ENCODE assay signal across 8 mouse cellular contexts in the genomic region with DNA sequence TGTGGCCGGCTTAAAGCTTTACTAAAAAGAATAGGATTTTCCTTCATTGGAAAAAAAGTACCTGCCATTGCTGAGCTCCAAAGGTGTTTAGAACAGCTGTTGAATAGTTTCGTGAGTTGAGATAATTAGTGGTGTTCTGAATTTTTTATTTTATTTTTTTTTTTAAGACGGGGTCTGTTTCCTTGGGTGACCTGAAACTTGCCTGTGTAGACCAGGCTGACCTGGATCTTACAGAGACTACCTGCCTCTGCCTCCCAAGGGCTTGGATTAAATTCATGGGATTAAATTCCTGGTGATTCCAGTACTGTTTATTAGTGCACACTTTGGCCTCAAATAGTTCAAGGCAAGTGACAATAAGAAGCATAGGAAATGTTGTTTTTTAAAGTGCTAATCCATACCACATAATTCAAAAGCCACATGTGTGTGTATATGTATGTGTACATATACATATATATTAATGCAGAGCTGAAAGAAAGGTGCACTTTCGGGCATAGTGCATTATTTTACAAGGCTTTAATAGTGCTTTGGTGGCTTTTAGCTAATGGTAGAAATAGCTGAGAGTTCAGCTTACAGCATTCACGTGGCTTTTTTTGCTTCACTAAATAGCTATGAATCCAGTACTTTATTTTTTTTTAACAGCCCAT. TPM values are rescaled to one million over a fixed set of nuclear protein-coding genes. Genes with fewer than 3 reads are reported as not detected.
DNase-seq lines count a peak whose midpoint lies in the region; ATAC-seq and TF ChIP-seq lines count a peak whose summit lies in the region.

No protein-coding gene starts in this region.

- ATAC-seq in heart, embryonic 11.5 days (replicated peaks; ENCODE audit: insufficient number of reproducible peaks, low FRiP score, low TSS enrichment), result no peak
- ATAC-seq in forebrain, embryonic 16.5 days, result no peak
- no peak for ATAC-seq in liver, postnatal 0 days

- H3K4me3 ChIP-seq in heart, embryonic 11.5 days (ENCODE audit: low read depth, low read length), result peak overlapping the region; percentile 87
- peak overlapping the region; percentile 82 for H3K4me3 ChIP-seq in E14TG2a.4 (replicated peaks; ENCODE audit: low read length)
- peak overlapping the region; percentile 86 for H3K4me3 ChIP-seq in forebrain, embryonic 16.5 days (replicated peaks; ENCODE audit: low read length)
- peak overlapping the region; percentile 84 for H3K4me3 ChIP-seq in liver, postnatal 0 days (ENCODE audit: low read depth, low read length)

- H3K9ac ChIP-seq in heart, embryonic 11.5 days (ENCODE audit: low read depth, low read length), result peak overlapping the region; percentile 99
- H3K9ac ChIP-seq in forebrain, embryonic 16.5 days (replicated peaks; ENCODE audit: low read depth, low read length), result peak overlapping the region; percentile 99
- H3K9ac ChIP-seq in liver, postnatal 0 days (replicated peaks), result peak overlapping the region; percentile 94

- peaks cover 8% of the 10 kb centered on the region for H3K4me1 ChIP-seq in heart, embryonic 11.5 days (ENCODE audit: control insufficient read depth, insufficient read depth, low read length)
- peaks cover 62% of the 10 kb centered on the region for H3K4me1 ChIP-seq in E14TG2a.4 (replicated peaks; ENCODE audit: low read depth, low read length)
- peaks cover 34% of the 10 kb centered on the region for H3K4me1 ChIP-seq in forebrain, embryonic 16.5 days (replicated peaks; ENCODE audit: control insufficient read depth, insufficient read depth, low read length)
- peaks cover 11% of the 10 kb centered on the region for H3K4me1 ChIP-seq in liver, postnatal 0 days (ENCODE audit: insufficient read depth)

- H3K27me3 ChIP-seq in heart, embryonic 11.5 days (ENCODE audit: control insufficient read depth, insufficient read depth, low read length), result no peaks in the 10 kb centered on the region
- H3K27me3 ChIP-seq in E14TG2a.4 (ENCODE audit: insufficient read depth, low read length), result no peaks in the 10 kb centered on the region
- no peaks in the 10 kb centered on the region for H3K27me3 ChIP-seq in forebrain, embryonic 16.5 days (replicated peaks; ENCODE audit: control insufficient read depth, insufficient read depth, low read length)
- H3K27me3 ChIP-seq in liver, postnatal 0 days (ENCODE audit: insufficient read depth, low read length), result no peaks in the 10 kb centered on the region

- no peak for DNase-seq in heart, postnatal 10 days
- no peak for DNase-seq in liver, postnatal 0 days
- no peak for DNase-seq in frontal cortex, postnatal 25 days (ENCODE audit: low spot score in 2 of 2)
- DNase-seq in cerebellum, postnatal 36 days, result no peak
- no peak for DNase-seq in kidney, postnatal 25 days

- intact Hi-C loops in heart, postnatal 10 days (cut with DNase I), result loop anchor here (2.0 kb wide), 2 partner anchors 21 to 49 kb away; a partner anchor contains a TSS

- H3K36me3 ChIP-seq in heart, embryonic 11.5 days (ENCODE audit: control insufficient read depth, insufficient read depth, low read length), result no peaks in the 10 kb centered on the region
- no peaks in the 10 kb centered on the region for H3K36me3 ChIP-seq in E14TG2a.4 (ENCODE audit: insufficient read depth, low read length)
- H3K36me3 ChIP-seq in forebrain, embryonic 16.5 days (ENCODE audit: control insufficient read depth, insufficient read depth), result no peaks in the 10 kb centered on the region
- no peaks in the 10 kb centered on the region for H3K36me3 ChIP-seq in liver, postnatal 0 days (replicated peaks; ENCODE audit: insufficient read depth, low read length)

- no peak for TF ChIP-seq EP300 in liver, postnatal 0 days (IDR thresholded peaks at IDR 0.05; ENCODE audit: low read depth)

- H3K4me2 ChIP-seq in heart, embryonic 11.5 days, result peak overlapping the region; percentile 89
- H3K4me2 ChIP-seq in forebrain, embryonic 16.5 days (ENCODE audit: low read length), result peak overlapping the region; percentile 92
- peak overlapping the region; percentile 83 for H3K4me2 ChIP-seq in liver, postnatal 0 days (ENCODE audit: low read depth, low read length)

- 12% methylated on average over 5 of the region's 5 CpGs for WGBS in heart, embryonic 11.5 days (ENCODE audit: insufficient replicate concordance)
- 6% methylated on average over 5 of the region's 5 CpGs for WGBS in forebrain, embryonic 16.5 days
- WGBS in liver, postnatal 0 days (ENCODE audit: insufficient replicate concordance), result 12% methylated on average over 5 of the region's 5 CpGs

- peak overlapping the region; percentile 97 for H3K27ac ChIP-seq in heart, embryonic 11.5 days (ENCODE audit: low read depth, low read length)
- peak overlapping the region; percentile 93 for H3K27ac ChIP-seq in forebrain, embryonic 16.5 days (ENCODE audit: low read length)
- H3K27ac ChIP-seq in liver, postnatal 0 days (ENCODE audit: low read depth), result peak overlapping the region; percentile 99

- no peak for TF ChIP-seq CTCF in E14TG2a.4 (conservative IDR thresholded peaks at IDR 0.05; ENCODE audit: low read length)
- no peak for TF ChIP-seq CTCF in liver, postnatal 0 days (IDR thresholded peaks at IDR 0.05; ENCODE audit: low read depth)

- H3K9me3 ChIP-seq in heart, embryonic 11.5 days (replicated peaks; ENCODE audit: control insufficient read depth, low read length), result no peaks in the 10 kb centered on the region
- no peaks in the 10 kb centered on the region for H3K9me3 ChIP-seq in E14TG2a.4 (ENCODE audit: low read length)
- H3K9me3 ChIP-seq in forebrain, embryonic 16.5 days (ENCODE audit: control insufficient read depth, low read length), result no peaks in the 10 kb centered on the region
- no peaks in the 10 kb centered on the region for H3K9me3 ChIP-seq in liver, postnatal 0 days (ENCODE audit: low read length)

RNA-seq across cellular contexts. Expression of a gene that starts 2.6 kb away (rescaled TPM):
- polyA plus RNA-seq in heart, embryonic 11.5 days (2014; fragmentation: Nextera tagmentation; extraction: Ambion mirVana), result 56.0 and 57.8 TPM in 2 replicates
- 10 to 100 TPM; 29.2 to 30.0 TPM for total RNA-seq in heart, postnatal 10 days (2021)
- 35.5 and 39.0 TPM in 2 replicates for polyA plus RNA-seq in forebrain, embryonic 16.5 days (2015; fragmentation: Nextera tagmentation; extraction: Ambion mirVana)
- polyA plus RNA-seq in liver, postnatal 0 days (2015; fragmentation: Nextera tagmentation; extraction: Ambion mirVana), result 5.7 and 6.7 TPM in 2 replicates

RNA-seq across cellular contexts. Expression of a gene that starts 49.1 kb away (rescaled TPM):
- polyA plus RNA-seq in heart, embryonic 11.5 days (2014; fragmentation: Nextera tagmentation; extraction: Ambion mirVana), result 26.5 and 30.7 TPM in 2 replicates
- 10 to 100 TPM; 25.7 to 28.2 TPM for total RNA-seq in heart, postnatal 10 days (2021)
- 42.3 and 47.3 TPM in 2 replicates for polyA plus RNA-seq in forebrain, embryonic 16.5 days (2015; fragmentation: Nextera tagmentation; extraction: Ambion mirVana)
- 11.7 TPM in 2 replicates for polyA plus RNA-seq in liver, postnatal 0 days (2015; fragmentation: Nextera tagmentation; extraction: Ambion mirVana)
